Mouse (Mus musculus) left cerebral cortex, postnatal 4 days (tissue): Measurements from ENCODE around the gene Map4k2. TPM values are rescaled to one million over a fixed set of nuclear protein-coding genes. Genes with fewer than 3 reads are reported as not detected.

Experiments used
- DNase-seq: peaks from one replicate; pipeline ENCODE4 v3.0.0-alpha.2; 2022
- intact Hi-C: fragments of 180-260 bp; cut with DNase I; formaldehyde crosslinking; loops from one replicate; pipeline ENCODE4 v1.15.1; 2025
- total RNA-seq, 2 experiments: library from RNA; stranded (reverse); gene quantifications; 2 replicates each; pipeline ENCODE4 v1.2.3; 2021

The Map4k2 gene
- total RNA-seq, 2 experiments from 2014 or later: 91.7 to 102 TPM

DNA sequence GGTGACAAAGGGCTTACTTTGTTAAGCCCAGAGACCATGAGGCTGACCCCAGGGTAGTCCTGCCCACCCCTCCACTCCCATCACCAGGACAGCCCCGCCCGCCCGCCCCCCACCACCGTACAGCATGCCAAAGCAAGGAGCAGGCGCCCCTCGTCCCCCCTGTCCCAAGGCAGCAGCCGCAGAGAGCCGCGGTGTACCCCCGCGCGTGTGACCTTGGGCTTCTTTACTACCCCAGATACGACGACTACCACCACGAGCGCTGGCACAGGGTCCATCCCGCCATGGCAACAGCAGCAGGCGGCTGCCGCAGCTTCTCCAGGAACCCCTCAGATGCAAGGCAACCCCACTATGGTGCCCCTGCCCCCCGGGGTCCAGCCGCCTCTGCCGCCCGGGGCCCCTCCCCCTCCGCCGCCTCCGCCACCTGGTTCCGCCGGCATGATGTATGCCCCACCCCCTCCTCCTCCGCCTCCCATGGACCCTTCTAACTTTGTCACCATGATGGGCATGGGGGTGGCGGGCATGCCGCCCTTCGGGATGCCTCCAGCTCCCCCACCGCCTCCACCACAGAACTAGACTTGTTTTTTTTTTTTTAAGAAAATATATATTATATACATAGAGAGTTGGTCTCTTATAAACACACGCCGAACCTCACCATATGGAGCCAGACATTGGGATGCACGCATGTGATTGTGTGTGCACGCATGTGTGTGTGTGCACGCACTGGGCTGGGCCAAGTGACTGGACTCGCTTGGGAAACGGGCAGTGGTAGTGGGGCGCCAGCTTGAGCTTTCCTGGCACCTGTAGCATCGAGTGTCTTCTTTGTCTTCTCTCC, 34.7 kb downstream of the Map4k2 start:
- DNase-seq: no peak
- intact Hi-C loops: no loop called here

DNA sequence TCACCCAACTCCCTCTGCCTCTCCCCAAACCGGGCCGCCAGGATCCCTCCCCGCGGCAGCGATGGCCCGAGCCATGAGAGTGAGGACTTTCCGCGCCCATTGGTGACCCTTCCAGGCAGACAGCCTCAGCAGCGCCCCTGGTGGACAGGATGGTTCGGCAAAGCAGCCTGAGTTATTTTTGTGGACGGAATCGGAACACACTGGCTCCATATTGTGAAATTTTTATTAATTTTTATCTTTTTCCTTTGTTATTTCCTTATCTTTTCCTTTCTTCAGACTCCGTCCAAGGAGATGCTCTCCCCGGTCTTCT, 35.3 kb downstream of the Map4k2 start:
- intact Hi-C loops: no loop called here
- peak; percentile 81 for DNase-seq

DNA sequence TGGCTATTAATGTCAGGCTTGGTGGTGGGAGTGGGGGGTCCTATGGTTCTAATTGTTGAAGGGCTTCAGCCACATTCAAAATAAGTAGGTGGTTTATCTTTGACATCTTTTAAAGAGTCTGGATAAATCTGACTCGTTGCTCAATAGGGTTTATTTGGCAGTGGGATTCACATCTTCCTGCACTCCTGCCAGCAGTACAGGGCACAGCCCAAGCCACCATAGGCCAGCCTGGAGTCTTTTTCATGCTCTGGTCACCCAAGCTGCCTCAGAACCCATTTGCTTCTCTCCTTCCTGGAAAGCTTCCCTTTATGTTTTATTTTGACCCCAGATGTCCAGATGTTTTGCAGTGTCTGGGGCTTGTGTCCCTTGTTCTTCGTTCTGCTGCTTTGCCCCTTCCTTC, 35.7 kb downstream of the Map4k2 start:
- no peak for DNase-seq
- intact Hi-C loops: no loop called here

DNA sequence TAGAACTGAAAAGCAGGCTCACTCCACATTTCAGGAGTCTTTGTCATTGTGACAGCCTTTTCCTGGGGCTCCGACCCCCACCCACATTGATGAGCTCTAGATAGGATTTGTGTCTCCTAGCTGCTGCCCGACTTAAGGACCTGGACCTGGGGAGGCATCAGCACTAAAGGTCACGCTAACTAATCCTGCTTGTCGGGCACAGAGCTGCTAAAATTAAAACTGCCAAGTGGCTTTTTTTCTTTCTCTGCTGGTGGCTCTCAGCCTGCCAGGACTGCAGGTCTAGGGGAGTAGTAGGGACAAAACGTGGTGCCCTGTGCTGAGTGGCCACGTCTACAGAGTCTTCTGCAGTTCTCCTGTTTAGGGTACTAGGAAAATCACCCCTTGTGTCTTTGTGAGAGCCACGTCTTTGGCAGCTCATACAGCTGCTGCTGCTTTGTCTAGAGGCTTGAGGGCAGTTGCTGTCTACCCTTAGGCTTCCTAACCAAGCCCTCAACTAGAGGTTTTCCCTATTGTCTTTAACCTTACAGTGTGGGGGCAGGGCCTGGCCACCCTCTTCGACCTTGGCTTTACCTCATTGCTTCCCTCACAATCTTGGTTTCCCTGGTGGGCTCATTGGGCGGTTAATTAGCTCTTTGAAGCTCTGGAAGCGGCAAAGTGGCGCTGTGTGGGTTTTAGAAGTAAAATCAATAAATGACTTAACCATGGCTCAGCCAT, 36.5 kb downstream of the Map4k2 start:
- intact Hi-C loops: no loop called here
- no peak for DNase-seq

DNA sequence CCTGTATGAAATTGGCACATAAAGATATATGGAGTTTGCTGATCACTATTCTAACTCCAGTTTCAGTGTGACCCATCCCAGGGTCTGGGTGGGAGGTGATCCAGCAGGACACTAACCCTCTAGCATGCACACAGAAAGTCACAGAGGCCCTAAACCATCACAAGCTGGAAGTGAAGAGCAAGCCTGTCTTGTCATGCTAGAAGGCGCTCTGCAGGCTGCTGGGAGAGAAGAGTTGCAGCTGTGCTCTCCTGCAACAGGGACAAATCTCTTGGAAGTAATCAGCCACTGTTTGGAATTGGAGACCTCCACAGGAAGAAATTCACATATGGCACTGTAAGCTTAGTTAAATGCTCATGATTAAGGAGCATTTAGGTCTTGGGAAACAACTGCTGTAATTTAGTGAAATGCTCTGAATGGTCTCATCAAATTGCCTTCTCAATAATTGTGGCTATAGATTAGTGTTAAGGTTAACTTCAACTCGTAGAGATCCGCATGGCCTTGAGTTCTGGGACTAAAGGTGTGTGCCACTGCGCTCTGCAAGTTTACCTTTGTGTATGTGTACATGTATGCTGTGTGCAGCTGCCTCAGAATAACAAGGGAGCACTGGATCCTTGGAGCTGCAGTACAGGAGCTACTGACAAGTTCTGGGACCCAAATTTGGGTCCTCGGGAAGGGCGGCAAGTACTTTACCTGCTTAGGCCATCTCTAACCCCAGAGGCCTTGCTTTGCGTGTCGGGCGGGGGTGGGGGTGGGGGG, 39.7 kb downstream of the Map4k2 start:
- no peak for DNase-seq
- intact Hi-C loops: no loop called here

DNA sequence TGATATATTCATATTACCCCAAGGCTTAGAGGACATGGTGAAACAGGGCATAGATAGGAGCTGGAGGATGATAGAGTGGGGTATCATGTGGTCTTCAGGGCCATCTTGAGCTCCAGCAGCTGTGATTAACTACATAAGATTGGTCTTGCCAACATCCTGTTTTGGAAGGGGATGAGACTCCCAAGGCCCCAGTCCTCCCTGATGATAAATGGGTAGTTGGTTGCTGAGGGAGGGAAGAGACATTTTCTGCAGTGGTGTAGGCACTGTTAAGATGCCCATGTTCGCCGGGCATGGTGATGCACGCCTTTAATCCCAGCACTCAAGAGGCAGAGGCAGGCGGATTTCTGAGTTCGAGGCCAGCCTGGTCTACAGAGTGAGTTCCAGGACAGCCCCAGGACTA, 40.3 kb downstream of the Map4k2 start:
- intact Hi-C loops: no loop called here
- DNase-seq: no peak

DNA sequence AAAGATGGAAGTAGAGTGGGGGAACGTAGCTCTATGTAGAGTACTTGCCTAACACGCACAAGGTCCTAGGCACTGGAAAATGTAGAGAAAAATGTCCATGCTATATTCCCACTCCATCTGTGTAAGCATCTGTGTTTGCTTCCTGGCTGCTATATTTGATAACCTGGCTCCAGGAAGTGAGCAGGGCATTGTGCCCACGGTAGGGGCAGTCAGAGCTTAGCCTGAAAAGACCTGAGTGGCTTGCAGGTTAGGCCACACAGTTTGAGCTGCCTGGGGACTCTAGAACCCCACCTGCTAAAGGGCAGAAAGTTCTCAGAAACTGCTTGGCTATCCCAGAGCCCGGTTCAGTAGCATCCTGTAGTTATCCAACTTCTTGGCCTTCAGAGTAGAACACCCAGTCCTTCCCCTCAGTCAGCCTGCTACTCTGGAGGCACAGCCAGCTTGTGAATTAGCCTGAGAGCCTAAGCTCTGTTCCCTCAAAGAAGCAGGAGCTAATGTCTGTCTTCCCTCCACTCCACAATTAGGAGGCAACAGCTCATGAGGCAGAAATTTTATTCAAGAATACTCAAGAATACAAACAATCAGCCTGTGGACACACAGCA, 41.5 kb downstream of the Map4k2 start:
- no peak for DNase-seq
- intact Hi-C loops: no loop called here

DNA sequence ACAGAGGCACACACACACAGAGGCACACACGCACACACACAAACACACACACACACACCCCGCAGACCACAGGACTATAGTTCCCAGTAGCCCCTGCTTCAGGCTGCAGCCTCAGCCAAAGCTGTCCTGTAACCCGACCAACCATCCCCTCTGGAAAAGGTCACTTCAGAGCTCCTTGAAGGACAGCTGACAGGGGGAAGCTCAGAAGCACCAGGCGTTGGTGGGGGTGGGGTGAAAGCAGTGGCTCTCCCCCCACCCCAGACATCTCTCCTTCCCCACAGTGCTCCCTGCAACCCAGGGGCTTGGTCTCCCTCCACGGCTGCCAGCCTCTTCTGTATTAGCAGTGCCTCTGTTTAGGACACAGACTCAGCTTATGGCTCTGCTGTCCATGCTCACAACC, 42.5 kb downstream of the Map4k2 start:
- DNase-seq: no peak
- intact Hi-C loops: no loop called here

DNA sequence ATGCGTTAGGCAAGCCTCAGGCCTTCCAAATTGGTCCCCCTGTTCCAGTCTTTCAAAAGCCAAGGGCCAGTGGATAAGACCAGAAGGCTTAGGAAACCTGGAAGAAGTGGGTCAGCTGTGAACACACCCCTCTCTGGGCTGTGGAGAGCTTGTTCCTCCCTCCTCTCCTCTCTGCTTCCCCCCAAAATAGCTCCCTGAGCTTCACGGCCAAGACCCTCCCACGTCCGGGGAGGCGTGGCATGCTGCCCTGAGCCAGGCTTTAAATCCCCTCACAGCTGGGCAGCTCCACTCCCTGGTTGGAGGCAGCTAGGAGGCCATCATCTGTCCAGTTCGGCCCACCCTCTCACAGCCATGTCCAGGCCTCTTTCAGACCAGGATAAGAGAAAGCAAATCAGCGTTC, 43.2 kb downstream of the Map4k2 start, which contains the start of gene Pygm:
Gene Pygm (plus strand): TSS at position 272 of the 400 bp plus-strand sequence.
- intact Hi-C loops: no loop called here
- peak; percentile 52 for DNase-seq

DNA sequence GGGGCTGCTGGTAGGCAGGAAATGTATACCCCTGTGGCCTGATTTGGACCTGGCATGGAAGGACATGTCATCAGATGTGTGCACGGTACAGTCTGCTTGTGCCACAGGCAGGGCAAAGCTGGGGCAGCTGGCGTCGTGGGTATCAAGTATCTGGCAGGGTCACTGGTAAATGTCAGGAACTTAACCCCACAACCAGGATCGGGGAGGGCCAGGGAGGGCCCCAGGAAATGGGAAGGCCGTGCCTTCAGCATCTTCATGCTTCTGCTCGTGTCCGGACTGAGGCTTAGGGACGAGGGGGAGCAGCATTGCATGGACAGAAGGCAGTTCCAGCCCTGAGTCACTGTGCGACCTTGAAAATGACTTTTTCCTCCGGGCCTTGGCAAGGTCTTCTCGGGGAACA, 44.0 kb downstream of the Map4k2 start:
- DNase-seq: no peak
- intact Hi-C loops: no loop called here

DNA sequence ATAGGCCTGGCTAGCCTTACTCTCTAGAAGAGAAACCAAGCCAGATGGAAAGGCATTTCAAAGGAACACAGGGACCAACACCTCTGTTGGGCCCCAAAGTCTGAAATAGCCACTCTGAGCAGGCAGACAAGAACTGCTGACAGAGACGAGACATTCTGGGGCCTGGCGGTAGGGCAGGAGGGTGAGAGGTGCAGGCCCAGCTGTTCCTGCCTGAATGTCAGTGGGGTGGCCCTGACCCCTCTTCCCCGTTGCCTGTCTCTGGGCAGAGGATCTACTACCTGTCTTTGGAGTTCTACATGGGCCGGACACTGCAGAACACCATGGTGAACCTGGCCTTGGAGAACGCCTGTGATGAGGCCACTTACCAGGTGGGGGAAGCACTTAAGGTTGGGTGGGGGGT, 44.5 kb downstream of the Map4k2 start:
- no peak for DNase-seq
- intact Hi-C loops: no loop called here

DNA sequence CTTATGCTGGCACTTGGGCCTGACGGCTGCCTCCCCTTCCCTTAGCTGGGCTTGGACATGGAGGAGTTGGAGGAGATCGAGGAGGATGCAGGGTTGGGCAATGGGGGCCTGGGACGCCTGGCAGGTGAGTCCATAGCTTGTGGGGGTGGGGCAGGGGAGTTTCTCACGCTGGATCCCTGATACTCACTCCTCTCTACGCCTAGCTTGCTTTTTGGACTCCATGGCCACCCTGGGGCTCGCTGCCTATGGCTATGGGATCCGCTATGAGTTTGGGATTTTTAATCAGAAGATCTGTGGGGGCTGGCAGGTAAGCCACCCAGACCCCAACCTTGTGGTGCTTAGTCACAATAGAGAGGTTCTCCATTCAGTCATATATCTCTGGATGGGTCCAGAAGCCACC, 44.9 kb downstream of the Map4k2 start:
- DNase-seq: no peak
- intact Hi-C loops: no loop called here

DNA sequence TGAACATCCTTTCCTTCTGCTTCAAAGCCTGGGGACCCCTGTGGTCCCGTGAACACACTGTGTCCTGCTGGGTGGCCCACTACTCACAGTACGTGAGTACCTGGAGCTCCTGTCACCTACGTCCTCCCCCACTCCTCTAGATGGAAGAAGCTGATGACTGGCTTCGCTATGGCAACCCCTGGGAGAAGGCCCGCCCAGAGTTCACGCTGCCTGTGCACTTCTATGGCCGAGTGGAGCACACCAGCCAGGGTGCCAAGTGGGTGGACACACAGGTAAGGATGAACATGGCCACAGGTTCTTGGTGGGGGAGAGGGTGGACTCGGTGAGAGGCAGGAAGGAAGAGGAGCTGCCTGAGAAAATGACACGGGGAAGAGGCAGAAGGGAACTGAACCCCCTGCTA, 45.3 kb downstream of the Map4k2 start:
- intact Hi-C loops: no loop called here
- DNase-seq: no peak

DNA sequence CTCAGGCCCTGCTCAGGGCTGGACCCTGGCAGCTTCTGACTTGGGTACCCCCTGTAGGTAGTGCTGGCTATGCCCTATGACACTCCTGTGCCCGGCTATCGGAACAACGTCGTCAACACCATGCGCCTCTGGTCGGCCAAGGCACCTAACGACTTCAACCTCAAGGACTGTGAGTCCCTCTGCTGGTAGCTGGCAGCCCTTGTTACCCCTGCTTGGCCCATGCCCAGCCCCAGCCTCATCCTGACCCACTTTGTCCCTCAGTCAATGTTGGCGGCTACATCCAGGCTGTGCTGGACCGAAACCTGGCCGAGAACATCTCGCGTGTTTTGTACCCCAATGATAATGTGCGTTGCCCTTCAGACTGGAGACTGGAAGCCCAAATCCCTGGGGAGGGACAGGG, 47.1 kb downstream of the Map4k2 start:
- intact Hi-C loops: no loop called here
- no peak for DNase-seq

DNA sequence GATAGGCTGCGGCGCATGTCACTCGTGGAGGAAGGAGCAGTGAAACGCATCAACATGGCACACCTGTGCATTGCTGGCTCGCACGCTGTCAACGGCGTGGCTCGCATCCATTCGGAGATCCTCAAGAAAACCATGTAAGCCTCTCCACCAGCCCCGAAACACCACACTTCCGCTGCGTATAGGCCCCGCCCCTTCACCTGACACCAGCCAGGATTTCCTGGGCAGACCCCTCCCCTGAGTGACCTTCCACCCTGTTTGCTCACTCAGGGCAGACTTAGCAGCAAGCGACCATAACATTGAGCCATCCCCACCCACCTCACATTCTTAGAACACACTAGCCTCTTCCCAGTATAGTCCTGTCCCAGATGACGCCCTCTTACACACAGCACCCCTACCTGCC, 48.9 kb downstream of the Map4k2 start:
- intact Hi-C loops: no loop called here
- no peak for DNase-seq

DNA sequence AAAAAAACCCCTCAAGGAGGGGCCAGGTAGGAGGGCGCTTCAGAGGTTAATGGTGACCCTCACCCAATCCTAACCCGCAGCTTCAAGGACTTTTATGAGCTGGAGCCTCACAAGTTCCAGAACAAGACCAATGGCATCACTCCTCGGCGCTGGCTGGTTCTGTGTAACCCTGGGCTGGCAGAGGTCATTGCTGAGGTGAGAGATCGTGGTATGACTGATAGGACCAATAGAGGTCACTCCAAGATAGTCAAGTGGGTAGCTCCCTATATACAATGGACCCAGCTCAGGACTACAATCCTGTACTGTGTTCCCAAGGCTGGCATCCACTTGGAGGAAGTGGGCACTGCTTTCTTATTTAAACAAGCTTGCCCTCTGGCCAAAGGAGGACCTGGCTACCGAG, 49.3 kb downstream of the Map4k2 start:
- no peak for DNase-seq
- intact Hi-C loops: no loop called here

DNA sequence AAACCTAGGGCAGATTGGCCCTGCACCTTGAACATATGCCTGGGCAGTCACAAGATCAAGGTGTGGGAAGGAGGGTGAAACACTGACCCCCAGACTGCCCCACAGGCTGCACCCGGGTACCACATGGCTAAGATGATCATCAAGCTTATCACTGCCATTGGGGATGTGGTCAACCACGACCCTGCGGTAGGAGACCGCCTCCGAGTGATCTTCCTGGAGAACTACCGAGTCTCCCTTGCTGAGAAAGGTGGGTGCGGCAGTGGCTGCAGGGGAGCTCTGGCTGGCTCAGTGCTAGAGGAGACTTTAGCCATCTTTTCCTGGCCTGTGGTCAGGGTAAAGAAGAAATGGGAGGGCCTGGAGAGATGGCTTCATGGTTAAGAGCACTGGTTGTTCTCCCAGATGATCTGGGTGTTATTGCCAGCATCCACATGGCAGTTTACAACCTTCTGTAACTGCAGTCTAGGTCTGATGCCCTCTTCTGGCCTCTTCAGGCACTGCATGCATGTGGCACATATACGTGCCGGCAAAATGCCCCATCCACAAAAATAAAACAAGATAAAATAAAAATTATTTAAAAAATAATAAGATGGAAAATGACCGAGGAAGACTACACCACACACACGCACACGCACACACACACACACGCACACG, 51.9 kb downstream of the Map4k2 start:
- DNase-seq: no peak
- intact Hi-C loops: no loop called here

DNA sequence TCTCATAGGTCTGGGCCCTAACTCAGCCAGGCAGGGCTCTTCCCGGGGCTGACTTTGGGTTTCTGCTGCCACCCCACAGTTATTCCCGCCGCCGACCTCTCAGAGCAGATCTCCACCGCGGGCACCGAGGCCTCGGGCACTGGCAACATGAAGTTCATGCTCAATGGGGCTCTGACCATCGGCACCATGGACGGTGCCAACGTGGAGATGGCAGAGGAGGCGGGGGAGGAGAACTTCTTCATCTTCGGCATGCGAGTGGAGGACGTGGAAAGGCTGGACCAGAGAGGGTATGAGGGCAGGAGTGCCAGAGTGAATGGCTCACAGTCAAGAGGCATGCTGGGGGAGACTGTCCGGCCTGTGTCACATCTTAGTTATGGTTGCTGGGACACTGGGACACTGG, 52.7 kb downstream of the Map4k2 start:
- no peak for DNase-seq
- intact Hi-C loops: no loop called here

DNA sequence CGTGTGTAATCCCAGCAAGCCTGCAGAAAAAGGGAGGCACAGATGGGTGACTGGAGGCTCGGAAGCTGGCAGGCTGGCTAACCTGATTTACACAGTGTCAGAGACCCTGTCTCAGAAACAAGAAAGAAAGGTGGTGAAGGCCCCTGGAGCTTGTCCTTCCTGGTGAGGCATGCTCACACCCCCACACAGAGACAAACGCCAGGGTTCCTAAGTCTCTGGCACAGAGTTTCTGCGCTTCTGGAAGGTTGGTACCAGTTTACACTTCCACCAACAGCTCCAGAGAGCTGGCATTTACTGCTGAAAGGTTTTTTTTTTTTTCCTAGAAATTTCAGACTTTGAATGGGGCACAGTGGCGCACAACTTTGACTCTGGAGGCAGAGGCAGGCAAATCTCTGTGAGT, 55.3 kb downstream of the Map4k2 start:
- intact Hi-C loops: no loop called here
- no peak for DNase-seq

DNA sequence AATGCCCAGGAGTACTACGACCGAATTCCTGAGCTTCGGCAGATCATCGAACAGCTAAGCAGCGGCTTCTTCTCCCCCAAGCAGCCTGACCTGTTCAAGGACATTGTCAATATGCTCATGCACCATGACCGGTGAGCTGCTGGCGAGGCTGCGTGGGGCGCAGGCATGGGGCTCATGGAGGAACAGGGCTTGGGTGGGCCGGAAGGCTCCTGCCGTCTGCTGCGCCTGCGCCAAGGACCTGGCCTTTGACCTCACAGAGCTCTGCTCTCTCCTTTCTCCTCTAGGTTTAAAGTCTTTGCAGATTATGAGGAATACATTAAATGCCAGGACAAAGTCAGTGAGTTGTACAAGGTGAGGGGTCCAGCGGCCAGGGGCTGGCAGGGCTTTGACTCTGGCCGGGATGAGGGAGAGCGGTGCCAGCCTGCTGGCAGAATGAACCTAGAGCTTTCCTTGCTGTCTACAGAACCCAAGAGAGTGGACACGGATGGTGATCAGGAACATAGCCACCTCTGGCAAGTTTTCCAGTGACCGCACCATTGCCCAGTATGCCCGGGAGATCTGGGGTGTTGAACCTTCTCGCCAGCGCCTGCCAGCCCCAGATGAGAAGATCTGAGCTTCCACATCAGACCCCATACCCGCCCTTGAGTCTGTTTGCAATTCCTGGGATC, 56.8 kb downstream of the Map4k2 start:
- no peak for DNase-seq
- intact Hi-C loops: no loop called here
